Mouse (Mus musculus): Measurements from ENCODE around the gene Gm43064.
"Not testable (repeated sequence)": the region's sequence is repeated elsewhere in the genome, so short reads cannot be mapped to it uniquely, and the experiment has no call there.

Gm43064 gene

GRCm38 (mm10) chr3:103801631-103802531 lies 7.5 kb upstream of the Gm43064 start:
- peak; percentile 44 to 52 for DNase-seq (ENCODE audit: low spot score in 2 of 2)

GRCm38 (mm10) chr3:103802861-103803260 lies 6.5 kb upstream of the Gm43064 start:
- DNase-seq (ENCODE audit: low spot score in 2 of 2) = peak; percentile 18 to 28

- DNase-seq (ENCODE audit: low spot score in 2 of 2) = no peak
These were observed 3.7 kb upstream of the Gm43064 start for GRCm38 (mm10) chr3:103805671-103806070.

- DNase-seq (ENCODE audit: low spot score in 2 of 2) = no peak
These were observed 402 bp downstream of the Gm43064 start for GRCm38 (mm10) chr3:103809799-103810150.

GRCm38 (mm10) chr3:103810967-103811366 lies 1.6 kb downstream of the Gm43064 start:
- no peak for DNase-seq (ENCODE audit: low spot score in 2 of 2)

GRCm38 (mm10) chr3:103827548-103827947 lies 18.2 kb downstream of the Gm43064 start:
- DNase-seq (ENCODE audit: low spot score in 2 of 2) = no peak

- no peak for DNase-seq (ENCODE audit: low spot score in 2 of 2)
These were observed 19.7 kb downstream of the Gm43064 start for GRCm38 (mm10) chr3:103829036-103829435.

GRCm38 (mm10) chr3:103830681-103831080 lies 21.3 kb downstream of the Gm43064 start:
- DNase-seq (ENCODE audit: low spot score in 2 of 2) = not testable (repeated sequence)

- no peak for DNase-seq (ENCODE audit: low spot score in 2 of 2)
These were observed 21.8 kb downstream of the Gm43064 start for GRCm38 (mm10) chr3:103831146-103831545.

GRCm38 (mm10) chr3:103832426-103832825 lies 23.1 kb downstream of the Gm43064 start, which contains the start of gene Bcl2l15:
TSS of gene Bcl2l15 (plus strand) at chr3:103832601.
- no peak for DNase-seq (ENCODE audit: low spot score in 2 of 2)

GRCm38 (mm10) chr3:103834001-103834400 lies 24.6 kb downstream of the Gm43064 start:
- no peak for DNase-seq (ENCODE audit: low spot score in 2 of 2)

GRCm38 (mm10) chr3:103835272-103835950 lies 26.0 kb downstream of the Gm43064 start:
- DNase-seq (ENCODE audit: low spot score in 2 of 2) = no peak

GRCm38 (mm10) chr3:103835951-103836310 lies 26.6 kb downstream of the Gm43064 start:
- no peak for DNase-seq (ENCODE audit: low spot score in 2 of 2)

- no peak for DNase-seq (ENCODE audit: low spot score in 2 of 2)
These were observed 27.1 kb downstream of the Gm43064 start for GRCm38 (mm10) chr3:103836453-103836852.

GRCm38 (mm10) chr3:103839711-103840110 lies 30.3 kb downstream of the Gm43064 start:
- no peak for DNase-seq (ENCODE audit: low spot score in 2 of 2)

- not testable (repeated sequence) for DNase-seq (ENCODE audit: low spot score in 2 of 2)
These were observed 30.8 kb downstream of the Gm43064 start for GRCm38 (mm10) chr3:103840195-103840594.

GRCm38 (mm10) chr3:103840946-103841345 lies 31.6 kb downstream of the Gm43064 start:
- DNase-seq (ENCODE audit: low spot score in 2 of 2) = not testable (repeated sequence)

GRCm38 (mm10) chr3:103850644-103851363 lies 41.4 kb downstream of the Gm43064 start:
- DNase-seq (ENCODE audit: low spot score in 2 of 2) = no peak

- no peak for DNase-seq (ENCODE audit: low spot score in 2 of 2)
These were observed 42.1 kb downstream of the Gm43064 start for GRCm38 (mm10) chr3:103851481-103851880.

GRCm38 (mm10) chr3:103851882-103852281 lies 42.5 kb downstream of the Gm43064 start:
- DNase-seq (ENCODE audit: low spot score in 2 of 2) = no peak

- DNase-seq (ENCODE audit: low spot score in 2 of 2) = peak; percentile 78 to 93
These were observed 43.4 kb downstream of the Gm43064 start for GRCm38 (mm10) chr3:103852565-103853299.
